Mouse (Mus musculus) frontal cortex, adult 2 months (tissue): ENCODE results near the gene Nutf2. TPM values are rescaled to one million over a fixed set of nuclear protein-coding genes. Genes with fewer than 3 reads are reported as not detected.
A peak's percentile ranks its signal among the peaks of the same experiment; 100 is the strongest.

Source experiments
- DNase-seq, 2 experiments: peaks; one replicate each; pipeline ENCODE4 v3.0.0; 2022; ENCODE audit warnings: low spot score in 1 of 2; ENCODE audit errors: extremely low spot score in 1 of 2
- polyA plus RNA-seq: library from polyadenylated mRNA; depleted of rRNA; stranded (reverse); fragments of >200 nt; gene quantifications from 2 replicates; pipeline ENCODE4 v1.2.3, GENCODE M21; 2012; rRNA removed

Nutf2 gene
- polyA plus RNA-seq, 1 experiment = 79.7 TPM

GRCm38 (mm10) chr8:105919390-105919789, 59.0 kb downstream of the Nutf2 start:
- DNase-seq = no peak

GRCm38 (mm10) chr8:105925123-105925522, 64.7 kb downstream of the Nutf2 start:
- DNase-seq = peak in 1 of 2 experiments; percentile 70

Other genes starting within 250 kb of the Nutf2 start
- gene Ctcf, start 224.0 kb upstream of the Nutf2 start, polyA plus RNA-seq = 34.9 and 37.1 TPM in 2 replicates
- 0.25 and 0.36 TPM in 2 replicates for gene Agrp, start 223.2 kb upstream of the Nutf2 start, polyA plus RNA-seq
- 33.6 and 37.2 TPM in 2 replicates for gene Carmil2, start 174.3 kb upstream of the Nutf2 start, polyA plus RNA-seq
- gene Acd, start 159.5 kb upstream of the Nutf2 start, polyA plus RNA-seq = 42.5 and 46.0 TPM in 2 replicates
- gene Pard6a, start 159.4 kb upstream of the Nutf2 start, polyA plus RNA-seq = 49.5 and 57.0 TPM in 2 replicates
- 0.38 and 0.92 TPM in 2 replicates for gene 4933405L10Rik, start 152.9 kb upstream of the Nutf2 start, polyA plus RNA-seq
- 15.6 and 16.0 TPM in 2 replicates for gene Enkd1, start 152.4 kb upstream of the Nutf2 start, polyA plus RNA-seq
- 18.1 and 21.5 TPM in 2 replicates for gene Gfod2, start 101.9 kb upstream of the Nutf2 start, polyA plus RNA-seq
- 24.2 and 28.5 TPM in 2 replicates for gene Ranbp10, start 33.2 kb upstream of the Nutf2 start, polyA plus RNA-seq
- 0.17 TPM in 1 of 2 replicates, not detected in the other for gene Tsnaxip1, start 32.8 kb upstream of the Nutf2 start, polyA plus RNA-seq
- gene Cenpt, start 7.3 kb upstream of the Nutf2 start, polyA plus RNA-seq = 31.5 and 32.3 TPM in 2 replicates
- 47.0 and 47.1 TPM in 2 replicates for gene Thap11, start 5.4 kb upstream of the Nutf2 start, polyA plus RNA-seq
- gene Edc4, start 20.3 kb downstream of the Nutf2 start, polyA plus RNA-seq = 71.6 and 78.3 TPM in 2 replicates
- 4.2 and 8.1 TPM in 2 replicates for gene Nrn1l, start 33.0 kb downstream of the Nutf2 start, polyA plus RNA-seq
- 13.3 TPM in 2 replicates for gene Pskh1, start 39.9 kb downstream of the Nutf2 start, polyA plus RNA-seq
- 4.5 and 4.9 TPM in 2 replicates for gene Ctrl, start 73.3 kb downstream of the Nutf2 start, polyA plus RNA-seq
- 115 and 125 TPM in 2 replicates for gene Psmb10, start 77.9 kb downstream of the Nutf2 start, polyA plus RNA-seq
- 75.1 and 75.6 TPM in 2 replicates for gene Lcat, start 82.8 kb downstream of the Nutf2 start, polyA plus RNA-seq
- 24.9 and 28.3 TPM in 2 replicates for gene Slc12a4, start 105.5 kb downstream of the Nutf2 start, polyA plus RNA-seq
- gene Dpep3, start 118.8 kb downstream of the Nutf2 start, polyA plus RNA-seq = not detected in 2 replicates
- gene Dus2, start 130.8 kb downstream of the Nutf2 start, polyA plus RNA-seq = 27.1 and 28.5 TPM in 2 replicates
- gene Dpep2nb, start 145.4 kb downstream of the Nutf2 start, polyA plus RNA-seq = not detected in 2 replicates
- gene Ddx28, start 151.3 kb downstream of the Nutf2 start, polyA plus RNA-seq = 9.6 and 11.4 TPM in 2 replicates
- 7.7 TPM in 2 replicates for gene Nfatc3, start 198.3 kb downstream of the Nutf2 start, polyA plus RNA-seq